Mouse (Mus musculus) embryo, embryonic 10 days (tissue): ENCODE data around the gene Cfi.

Experiments
- DNase-seq: peaks from one replicate; pipeline ENCODE4 v3.0.0-alpha.2; 2015; ENCODE audit warnings: low spot score

Cfi gene

GRCm38 (mm10) chr3:129878405-129879021 is 42.8 kb downstream of the Cfi start, which contains the start of gene Pla2g12a:
Gene Pla2g12a, plus strand, starts transcription at chr3:129878606.
- peak; percentile 93 for DNase-seq

GRCm38 (mm10) chr3:129879131-129879757 is 43.6 kb downstream of the Cfi start:
- peak; percentile 71 for DNase-seq

GRCm38 (mm10) chr3:129879913-129880312 is 44.2 kb downstream of the Cfi start:
- DNase-seq: no peak

- DNase-seq: no peak
These were observed 45.4 kb downstream of the Cfi start for GRCm38 (mm10) chr3:129880925-129881593.

GRCm38 (mm10) chr3:129885577-129885976 is 49.9 kb downstream of the Cfi start:
- DNase-seq: no peak

GRCm38 (mm10) chr3:129886430-129886829 is 50.7 kb downstream of the Cfi start:
- no peak for DNase-seq

GRCm38 (mm10) chr3:129887779-129888517 is 52.3 kb downstream of the Cfi start:
- no peak for DNase-seq

GRCm38 (mm10) chr3:129892003-129892402 is 56.3 kb downstream of the Cfi start:
- DNase-seq: no peak

GRCm38 (mm10) chr3:129893143-129893542 is 57.5 kb downstream of the Cfi start:
- DNase-seq: no peak

GRCm38 (mm10) chr3:129896591-129896990 is 60.9 kb downstream of the Cfi start:
- no peak for DNase-seq

GRCm38 (mm10) chr3:129898886-129899285 is 63.2 kb downstream of the Cfi start:
- peak; percentile 35 for DNase-seq

- DNase-seq: peak; percentile 90
These were observed 65.7 kb downstream of the Cfi start, which contains the start of gene Casp6 for GRCm38 (mm10) chr3:129901271-129901809. Gene Casp6, plus strand, starts transcription at chr3:129901425.

- no peak for DNase-seq
These were observed 67.7 kb downstream of the Cfi start for GRCm38 (mm10) chr3:129903369-129903768.

GRCm38 (mm10) chr3:129903866-129904265 is 68.2 kb downstream of the Cfi start:
- DNase-seq: no peak

- no peak for DNase-seq
These were observed 68.9 kb downstream of the Cfi start for GRCm38 (mm10) chr3:129904381-129905132.

- DNase-seq: no peak
These were observed 76.3 kb downstream of the Cfi start for GRCm38 (mm10) chr3:129912025-129912424.

- DNase-seq: no peak
These were observed 77.6 kb downstream of the Cfi start for GRCm38 (mm10) chr3:129913241-129913640.

- no peak for DNase-seq
These were observed 81.7 kb downstream of the Cfi start for GRCm38 (mm10) chr3:129917424-129917823.

GRCm38 (mm10) chr3:129918434-129918833 is 82.8 kb downstream of the Cfi start:
- peak; percentile 83 for DNase-seq

- no peak for DNase-seq
These were observed 87.9 kb downstream of the Cfi start for GRCm38 (mm10) chr3:129923581-129923980.
